Mouse (Mus musculus) lung, embryonic 15.5 days (tissue): ENCODE data around the gene Slc5a3. TPM values are rescaled to one million over a fixed set of nuclear protein-coding genes. Genes with fewer than 3 reads are reported as not detected.

Experiments used
- ATAC-seq: fragments of 200-750 bp; cut with Nextera tagmentation; 2 replicates; pipeline ENCODE4 v1.8.0; 2017; ENCODE audit warnings: moderate number of reproducible peaks, borderline replicate concordance; ENCODE audit not compliant: low FRiP score, low TSS enrichment; ENCODE audit errors: extremely low read depth
- H3K27ac ChIP-seq: fragments of 300-500 bp; sonication (generic); 2 replicates; pipeline ENCODE4 v1.5.1; 2015; ENCODE audit warnings: moderate library complexity, mild to moderate bottlenecking, inconsistent platforms
- H3K27me3 ChIP-seq: fragments of 300-500 bp; sonication (generic); 2 replicates; pipeline ENCODE4 v1.6.1; 2015; ENCODE audit warnings: inconsistent platforms
- H3K36me3 ChIP-seq: fragments of 300-500 bp; sonication (generic); 2 replicates; pipeline ENCODE4 v1.6.1; 2015; ENCODE audit warnings: inconsistent platforms
- H3K4me1 ChIP-seq: fragments of 300-500 bp; sonication (generic); 2 replicates; pipeline ENCODE4 v1.6.1; 2015; ENCODE audit warnings: inconsistent platforms
- H3K4me2 ChIP-seq: fragments of 300-500 bp; sonication (generic); 2 replicates; pipeline ENCODE4 v1.6.1; 2015; ENCODE audit warnings: inconsistent platforms, mild to moderate bottlenecking, moderate library complexity
- H3K4me3 ChIP-seq: fragments of 300-500 bp; sonication (generic); 2 replicates; pipeline ENCODE4 v1.5.1; 2015; ENCODE audit warnings: mild to moderate bottlenecking, inconsistent platforms
- H3K9ac ChIP-seq: fragments of 300-500 bp; sonication (generic); 2 replicates; pipeline ENCODE4 v1.6.1; 2015; ENCODE audit warnings: inconsistent platforms
- H3K9me3 ChIP-seq: fragments of 300-500 bp; sonication (generic); 2 replicates; pipeline ENCODE4 v1.6.1; 2016; ENCODE audit warnings: inconsistent platforms
- WGBS: fragments of 180-500 bp; shearing (Covaris S2); methylation state at CpG from one replicate; pipeline ENCODE4 v1.1.7; 2015; 5-methylcytosine and 5-hydroxymethylcytosine counted together
- polyA plus RNA-seq: library from polyadenylated mRNA; unstranded; fragments of >200 nt; fragmentation: Nextera tagmentation; extraction: Ambion mirVana; gene quantifications from 2 replicates; pipeline ENCODE4 v1.2.1, GENCODE M21; 2015

Slc5a3 gene
- 4.0 and 4.1 TPM in 2 replicates for polyA plus RNA-seq

DNA sequence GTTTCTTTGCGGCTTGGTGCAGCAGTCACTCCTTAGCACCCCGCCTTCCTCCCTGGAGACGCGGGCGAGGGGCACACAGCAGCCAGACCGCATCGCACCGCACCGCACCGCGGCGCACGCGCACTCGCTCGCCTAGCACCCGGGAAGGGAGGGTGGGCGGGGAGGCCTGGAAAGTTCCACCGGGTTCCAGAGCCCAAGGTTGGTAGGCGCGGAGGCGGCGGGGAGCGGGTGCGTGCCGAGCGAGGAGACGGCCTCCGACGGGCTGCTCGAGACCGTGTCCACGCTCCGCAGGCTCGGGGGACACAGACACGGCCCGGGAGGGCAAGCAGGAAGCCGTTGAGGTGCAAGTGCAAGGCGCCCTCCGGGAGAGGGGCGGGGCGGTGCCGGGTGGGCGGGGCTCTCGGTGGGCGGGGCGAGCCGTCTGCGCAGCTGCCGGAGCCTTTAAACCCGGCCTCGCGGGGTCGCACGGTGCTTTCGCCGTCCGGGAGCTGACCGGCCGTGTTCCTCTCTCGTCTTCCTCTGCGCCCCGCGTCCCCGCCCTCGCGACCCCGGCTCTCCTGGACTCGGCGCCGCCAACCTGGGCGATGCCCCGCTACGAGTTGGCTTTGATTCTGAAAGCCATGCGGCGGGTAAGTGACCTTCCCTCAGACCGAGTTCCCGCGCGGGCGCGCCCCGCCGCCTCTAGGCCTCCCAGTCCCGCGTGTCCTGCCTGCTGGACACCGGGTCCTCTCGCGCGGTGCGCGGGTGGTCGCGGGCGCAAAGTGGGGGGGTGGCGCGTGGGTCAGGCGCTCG lies at the start of gene Slc5a3, which contains the start of the genes Mrps6 and Gm49711:
Gene Slc5a3, plus strand, starts transcription at position 471 of the 792 bp plus-strand sequence.
Gene Mrps6, plus strand, starts transcription at position 419 of the 792 bp plus-strand sequence.
Gene Gm49711, plus strand, starts transcription at position 465 of the 792 bp plus-strand sequence.
- H3K4me3 ChIP-seq = peak within 1 kb of the TSS; percentile 91
- H3K9ac ChIP-seq = peak within 1 kb of the TSS; percentile 77
- peak within 1 kb of the TSS; percentile 97 for H3K4me2 ChIP-seq
- ATAC-seq = peak; percentile 91
- H3K36me3 ChIP-seq = peaks cover 11% of the 10 kb centered on the region; the same call in 1 of the 2 replicates
- H3K9me3 ChIP-seq = peaks cover 7% of the 10 kb centered on the region
- under 1% methylated on average over 80 of the region's 99 CpGs for WGBS
- H3K4me1 ChIP-seq = peaks cover 22% of the 10 kb centered on the region
- H3K27ac ChIP-seq = peak within 1 kb of the TSS; percentile 59; the same call in 1 of the 2 replicates
- H3K27me3 ChIP-seq = peaks cover 7% of the 10 kb centered on the region; the same call in 1 of the 2 replicates

DNA sequence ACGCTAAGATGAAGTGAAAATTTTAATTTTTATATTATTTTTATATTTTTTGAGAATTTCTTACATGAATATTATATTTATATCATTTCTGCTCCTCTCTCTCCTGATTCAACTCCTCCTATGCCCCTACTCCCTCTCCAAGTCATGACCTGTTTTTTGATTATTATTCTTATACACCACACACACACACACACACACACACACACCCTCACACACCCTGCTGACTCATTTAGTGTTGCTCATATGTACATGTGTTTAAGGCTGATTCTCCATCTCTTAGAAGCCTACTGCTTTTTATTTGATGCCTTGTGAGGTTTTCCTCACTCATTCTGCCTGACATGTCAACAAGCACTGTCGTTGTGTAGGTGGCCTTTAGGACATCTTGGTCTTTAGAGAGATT lies 48.5 kb upstream of the Slc5a3 start:
- Histone ChIP-seq H3K36me3 (no peaks in the 10 kb centered on the region), H3K4me1 (no peaks in the 10 kb centered on the region), H3K4me3 (no peak overlapping the region), H3K9me3 (no peaks in the 10 kb centered on the region), H3K27me3 (no peaks in the 10 kb centered on the region), H3K27ac (no peak overlapping the region), H3K4me2 (no peak overlapping the region), H3K9ac (no peak overlapping the region)
- WGBS = 85% methylated on average over 2 of the region's 2 CpGs
- no peak for ATAC-seq

DNA sequence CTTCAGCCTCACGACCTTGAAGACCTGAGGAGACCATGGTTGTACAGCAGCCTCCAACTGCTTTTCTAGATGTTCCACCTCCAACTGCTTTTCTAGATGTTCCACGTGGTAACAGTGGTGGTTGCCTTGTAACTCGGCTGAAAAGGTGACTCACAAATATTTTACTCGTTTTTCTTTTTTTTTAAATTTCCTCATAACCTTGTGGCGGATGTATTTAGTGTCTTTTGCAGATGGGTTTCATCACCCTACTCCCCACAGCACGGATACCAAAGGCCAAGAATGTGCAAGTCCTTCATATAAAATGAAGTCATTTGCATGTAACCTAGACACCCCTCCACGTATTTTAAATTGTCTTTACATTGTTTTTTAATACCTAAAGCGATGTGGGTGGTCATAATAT lies 41.3 kb upstream of the Slc5a3 start:
- WGBS = 74% methylated on average over 8 of the region's 8 CpGs
- no peak for ATAC-seq
- Histone ChIP-seq H3K9me3 (no peaks in the 10 kb centered on the region), H3K4me2 (no peak overlapping the region), H3K4me1 (no peaks in the 10 kb centered on the region), H3K36me3 (no peaks in the 10 kb centered on the region), H3K4me3 (no peak overlapping the region), H3K9ac (no peak overlapping the region), H3K27ac (no peak overlapping the region), H3K27me3 (no peaks in the 10 kb centered on the region)

DNA sequence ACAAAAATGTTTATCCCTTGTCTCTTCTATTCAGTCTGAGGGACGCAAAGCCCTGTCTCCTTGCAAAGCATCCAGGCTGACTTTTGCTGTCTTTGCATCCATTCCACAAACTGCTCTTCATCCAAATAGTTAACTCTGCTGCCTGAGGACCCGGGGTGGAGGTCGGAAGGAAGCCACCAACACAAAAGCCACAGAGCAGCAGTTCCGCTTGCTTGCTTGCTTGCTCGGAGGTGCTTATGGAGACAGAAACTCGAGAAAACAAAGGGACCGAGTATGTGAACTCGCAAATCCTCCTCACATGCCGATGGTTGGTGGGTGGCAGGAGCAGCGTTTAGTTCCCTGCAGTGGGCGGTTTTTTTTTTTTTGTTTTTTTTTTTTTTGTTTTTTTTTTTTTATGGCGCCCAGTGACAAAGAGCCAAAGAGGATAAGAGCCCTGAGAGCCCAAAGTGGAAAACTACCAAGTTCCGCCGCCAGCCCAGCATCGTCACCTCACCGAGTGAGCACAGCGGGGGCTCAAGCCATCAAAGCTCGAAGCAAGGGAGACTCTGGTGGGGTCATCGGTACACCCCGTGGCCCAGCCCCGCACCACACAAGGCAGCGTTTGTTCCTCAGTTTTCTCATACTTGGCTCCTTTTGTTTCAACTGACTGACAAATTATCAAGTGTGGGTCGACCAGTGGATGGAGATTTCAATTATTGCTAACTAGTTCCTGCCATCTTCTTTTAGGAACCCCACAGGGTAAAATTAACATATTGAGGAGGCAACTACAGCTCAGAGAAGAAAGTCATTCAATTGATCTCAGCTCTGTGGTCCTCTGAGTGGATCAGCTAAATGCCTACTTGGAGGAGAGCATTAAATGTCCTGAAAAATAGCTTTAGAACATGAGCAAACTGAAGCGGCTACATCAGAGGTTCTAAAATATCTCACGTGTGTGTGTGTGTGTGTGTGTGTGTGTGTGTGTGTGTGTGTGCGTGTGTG lies 38.7 kb upstream of the Slc5a3 start:
- no peaks in the 10 kb centered on the region for H3K9me3 ChIP-seq
- H3K4me2 ChIP-seq = peak overlapping the region; percentile 64
- peak overlapping the region; percentile 31 for H3K4me3 ChIP-seq
- no peaks in the 10 kb centered on the region for H3K27me3 ChIP-seq
- peak overlapping the region; percentile 32; the same call in 1 of the 2 replicates for H3K9ac ChIP-seq
- H3K36me3 ChIP-seq = no peaks in the 10 kb centered on the region
- ATAC-seq = peak; percentile 70; the same call in 1 of the 2 replicates
- peak overlapping the region; percentile 43; the same call in 1 of the 2 replicates for H3K27ac ChIP-seq
- no peaks in the 10 kb centered on the region for H3K4me1 ChIP-seq
- 8% methylated on average over 26 of the region's 26 CpGs for WGBS

- H3K27me3 ChIP-seq = no peaks in the 10 kb centered on the region; the same call in 1 of the 2 replicates
- H3K9ac ChIP-seq = no peak overlapping the region
- no peak overlapping the region for H3K4me2 ChIP-seq
- no peaks in the 10 kb centered on the region for H3K9me3 ChIP-seq
- WGBS = 75% methylated on average over 12 of the region's 12 CpGs
- H3K27ac ChIP-seq = no peak overlapping the region
- ATAC-seq = no peak
- H3K4me1 ChIP-seq = no peaks in the 10 kb centered on the region
- no peaks in the 10 kb centered on the region for H3K36me3 ChIP-seq
- no peak overlapping the region for H3K4me3 ChIP-seq
These were observed 36.3 kb upstream of the Slc5a3 start for GRCm38 (mm10) chr16:92021656-92022400.

GRCm38 (mm10) chr16:92022494-92023283 lies 35.4 kb upstream of the Slc5a3 start:
- Histone ChIP-seq H3K4me2 (no peak overlapping the region), H3K27ac (no peak overlapping the region), H3K9ac (no peak overlapping the region), H3K27me3 (peaks cover 6% of the 10 kb centered on the region; the same call in 1 of the 2 replicates), H3K36me3 (no peaks in the 10 kb centered on the region), H3K4me3 (no peak overlapping the region), H3K4me1 (no peaks in the 10 kb centered on the region), H3K9me3 (no peaks in the 10 kb centered on the region)
- WGBS = 54% methylated on average over 20 of the region's 20 CpGs
- ATAC-seq = no peak

- no peak for ATAC-seq
- no peaks in the 10 kb centered on the region for H3K4me1 ChIP-seq
- H3K27ac ChIP-seq = no peak overlapping the region
- 82% methylated on average over 3 of the region's 3 CpGs for WGBS
- no peaks in the 10 kb centered on the region for H3K36me3 ChIP-seq
- H3K27me3 ChIP-seq = peaks cover under 1% of the 10 kb centered on the region; the same call in 1 of the 2 replicates
- no peaks in the 10 kb centered on the region for H3K9me3 ChIP-seq
- H3K9ac ChIP-seq = no peak overlapping the region
- no peak overlapping the region for H3K4me3 ChIP-seq
- H3K4me2 ChIP-seq = no peak overlapping the region
These were observed 24.8 kb upstream of the Slc5a3 start for GRCm38 (mm10) chr16:92033286-92033685.

GRCm38 (mm10) chr16:92034676-92035075 lies 23.4 kb upstream of the Slc5a3 start:
- ATAC-seq = no peak
- H3K9ac ChIP-seq = no peak overlapping the region
- no peak overlapping the region for H3K4me2 ChIP-seq
- no peaks in the 10 kb centered on the region for H3K27me3 ChIP-seq
- no peak overlapping the region for H3K4me3 ChIP-seq
- no peaks in the 10 kb centered on the region for H3K36me3 ChIP-seq
- 64% methylated on average over 5 of the region's 5 CpGs for WGBS
- no peaks in the 10 kb centered on the region for H3K4me1 ChIP-seq
- H3K27ac ChIP-seq = no peak overlapping the region
- H3K9me3 ChIP-seq = no peaks in the 10 kb centered on the region

DNA sequence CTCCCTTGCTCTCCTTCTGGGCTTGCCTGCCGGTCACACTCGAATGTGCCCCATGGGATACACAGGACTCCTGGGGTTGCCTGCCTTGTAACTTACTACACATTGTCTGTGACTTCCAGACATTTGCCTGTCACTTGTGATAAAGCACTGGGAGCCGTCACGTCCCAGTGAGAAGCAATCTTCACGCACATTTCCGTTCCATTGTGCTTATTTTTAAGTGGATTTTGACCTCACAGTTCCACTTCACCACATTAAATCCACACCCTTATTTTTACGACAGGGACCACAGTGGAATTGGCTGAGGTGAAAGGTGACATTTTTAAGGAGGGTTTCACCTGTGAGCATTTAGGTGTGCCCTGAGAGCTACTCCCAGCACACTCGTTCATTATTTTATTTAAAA lies 21.4 kb upstream of the Slc5a3 start:
- 55% methylated on average over 8 of the region's 8 CpGs for WGBS
- no peaks in the 10 kb centered on the region for H3K9me3 ChIP-seq
- no peaks in the 10 kb centered on the region for H3K4me1 ChIP-seq
- no peak overlapping the region for H3K4me2 ChIP-seq
- ATAC-seq = no peak
- H3K27me3 ChIP-seq = 0 out of 2 replicates have a peak, but pooled peaks cover under 1% of the 10 kb centered on the region
- no peaks in the 10 kb centered on the region for H3K36me3 ChIP-seq
- H3K27ac ChIP-seq = no peak overlapping the region
- no peak overlapping the region for H3K9ac ChIP-seq
- H3K4me3 ChIP-seq = no peak overlapping the region

DNA sequence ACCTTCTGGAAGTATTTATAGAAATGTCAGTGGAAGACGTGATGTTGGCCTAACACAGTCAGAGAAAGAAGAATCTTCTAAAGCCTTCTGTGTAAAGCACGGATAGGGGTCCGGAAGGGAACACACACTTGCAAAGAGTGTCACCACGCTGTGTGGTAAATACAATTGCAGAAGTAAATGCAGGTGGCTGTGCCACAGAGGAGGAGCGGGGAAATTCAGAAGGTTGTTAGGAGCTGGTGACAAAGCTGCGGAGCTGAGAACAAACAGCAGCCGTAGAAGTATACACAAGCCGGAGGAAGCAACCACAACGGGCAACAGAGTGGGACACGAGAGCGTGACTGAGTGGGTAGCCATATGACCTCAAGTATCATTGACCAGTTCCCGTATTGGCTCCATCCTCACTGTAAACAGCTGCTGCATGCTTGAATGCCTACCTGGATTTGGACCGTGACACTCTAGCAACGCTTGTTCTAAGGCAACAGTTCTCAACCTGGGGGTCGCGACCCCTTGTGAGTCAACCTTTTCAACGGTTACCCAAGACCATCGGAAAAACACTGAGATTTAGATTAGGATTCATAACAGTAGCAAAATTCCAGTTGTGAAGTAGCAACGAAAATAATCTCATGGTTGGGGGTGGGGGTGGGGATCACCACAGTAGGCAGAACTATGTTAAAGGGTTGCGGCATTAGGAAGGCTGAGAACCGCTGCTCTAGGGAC lies 20.1 kb upstream of the Slc5a3 start:
- Histone ChIP-seq H3K27ac (no peak overlapping the region), H3K27me3 (peaks cover 10% of the 10 kb centered on the region; the same call in 1 of the 2 replicates), H3K9me3 (no peaks in the 10 kb centered on the region), H3K4me2 (no peak overlapping the region), H3K36me3 (no peaks in the 10 kb centered on the region), H3K4me1 (no peaks in the 10 kb centered on the region), H3K9ac (no peak overlapping the region), H3K4me3 (no peak overlapping the region)
- WGBS = 74% methylated on average over 21 of the region's 21 CpGs
- ATAC-seq = no peak
